Mouse (Mus musculus) kidney, embryonic 14.5 days (tissue): ENCODE results near the gene Serinc3. TPM values are rescaled to one million over a fixed set of nuclear protein-coding genes. Genes with fewer than 3 reads are reported as not detected.
"Not testable (repeated sequence)": the region's sequence is repeated elsewhere in the genome, so short reads cannot be mapped to it uniquely, and the experiment has no call there.

Experiments
- ATAC-seq: fragments of 200-750 bp; cut with Nextera tagmentation; 2 replicates; pipeline ENCODE4 v1.8.0; 2017; ENCODE audit warnings: moderate number of reproducible peaks, mild to moderate bottlenecking, moderate TSS enrichment, moderate library complexity; ENCODE audit not compliant: low FRiP score, low TSS enrichment
- H3K27ac ChIP-seq: fragments of 300-500 bp; sonication (generic); 2 replicates; pipeline ENCODE4 v1.5.1; 2014; ENCODE audit warnings: low read depth, mild to moderate bottlenecking, low read length, moderate library complexity, mixed read lengths
- H3K27me3 ChIP-seq: fragments of 300-500 bp; sonication (generic); 2 replicates; pipeline ENCODE4 v1.6.1; 2014; ENCODE audit warnings: mild to moderate bottlenecking, low read length; ENCODE audit not compliant: control insufficient read depth, insufficient read depth
- H3K36me3 ChIP-seq: fragments of 300-500 bp; sonication (generic); 2 replicates; pipeline ENCODE4 v1.6.1; 2014; ENCODE audit warnings: low read length, mixed read lengths; ENCODE audit not compliant: control insufficient read depth, insufficient read depth
- H3K4me1 ChIP-seq: fragments of 300-500 bp; sonication (generic); 2 replicates; pipeline ENCODE4 v1.6.1; 2014; ENCODE audit warnings: low read length, mixed read lengths; ENCODE audit not compliant: control insufficient read depth, insufficient read depth
- H3K4me2 ChIP-seq: fragments of 300-500 bp; sonication (generic); replicated peaks from 2 replicates; pipeline ENCODE4 v1.6.1; 2014; ENCODE audit warnings: low read depth, mild to moderate bottlenecking, low read length
- H3K4me3 ChIP-seq: fragments of 300-500 bp; sonication (generic); 2 replicates; pipeline ENCODE4 v1.5.1; 2014; ENCODE audit warnings: mild to moderate bottlenecking, low read length
- H3K9ac ChIP-seq: fragments of 300-500 bp; sonication (generic); 2 replicates; pipeline ENCODE4 v1.6.1; 2014; ENCODE audit warnings: low read depth, mild to moderate bottlenecking, low read length, moderate library complexity
- H3K9me3 ChIP-seq: fragments of 300-500 bp; sonication (generic); 2 replicates; pipeline ENCODE4 v1.6.1; 2016; ENCODE audit warnings: low read length; ENCODE audit not compliant: control insufficient read depth
- WGBS: fragments of 180-500 bp; shearing (Covaris S2); extraction: QIAGEN DNeasy Blood & Tissue Kit; methylation state at CpG from one replicate; pipeline ENCODE4 v1.1.7; 2014; 5-methylcytosine and 5-hydroxymethylcytosine counted together
- polyA plus RNA-seq: library from polyadenylated mRNA; unstranded; fragments of >200 nt; fragmentation: Nextera tagmentation; extraction: Ambion mirVana; gene quantifications from 2 replicates; pipeline ENCODE4 v1.2.1, GENCODE M21; 2014

The Serinc3 gene
- polyA plus RNA-seq = 35.4 and 43.0 TPM in 2 replicates

GRCm38 (mm10) chr2:163644575-163645385, at the start of gene Serinc3:
Gene Serinc3, minus strand, starts transcription at chr2:163645131.
- Histone ChIP-seq H3K4me2 (peak within 1 kb of the TSS; percentile 62), H3K9me3 (no peaks in the 10 kb centered on the region), H3K27me3 (no peaks in the 10 kb centered on the region), H3K9ac (peak within 1 kb of the TSS; percentile 92), H3K27ac (peak within 1 kb of the TSS; percentile 98), H3K4me3 (peak within 1 kb of the TSS; percentile 87), H3K4me1 (0 out of 2 replicates have a peak, but pooled peaks cover 10% of the 10 kb centered on the region), H3K36me3 (0 out of 2 replicates have a peak, but pooled peaks cover 3% of the 10 kb centered on the region)
- under 1% methylated on average over 74 of the region's 74 CpGs for WGBS
- peak; percentile 96 for ATAC-seq

GRCm38 (mm10) chr2:163693716-163694314, 48.9 kb upstream of the Serinc3 start:
- peak overlapping the region; percentile 22 for H3K4me2 ChIP-seq

GRCm38 (mm10) chr2:163692873-163693612, 48.1 kb upstream of the Serinc3 start:
- Histone ChIP-seq H3K27me3 (no peaks in the 10 kb centered on the region), H3K9me3 (no peaks in the 10 kb centered on the region), H3K36me3 (no peaks in the 10 kb centered on the region), H3K9ac (no peak overlapping the region), H3K4me1 (peaks cover 30% of the 10 kb centered on the region), H3K4me3 (no peak overlapping the region), H3K27ac (peak overlapping the region; percentile 80), H3K4me2 (no peak overlapping the region)
- no peak for ATAC-seq
- 45% methylated on average over 3 of the region's 3 CpGs for WGBS

More at GRCm38 (mm10) chr2:163693716-163694314, 48.9 kb upstream of the Serinc3 start:
- WGBS = 22% methylated on average over 9 of the region's 9 CpGs
- Histone ChIP-seq H3K4me1 (peaks cover 32% of the 10 kb centered on the region), H3K4me3 (peak overlapping the region; percentile 11; the same call in 1 of the 2 replicates), H3K9me3 (no peaks in the 10 kb centered on the region), H3K27ac (peak overlapping the region; percentile 90), H3K9ac (0 out of 2 replicates have a peak overlapping the region, but pooled peaks have one; percentile 32), H3K27me3 (no peaks in the 10 kb centered on the region), H3K36me3 (no peaks in the 10 kb centered on the region)
- peak; percentile 42; the same call in 1 of the 2 replicates for ATAC-seq

DNA sequence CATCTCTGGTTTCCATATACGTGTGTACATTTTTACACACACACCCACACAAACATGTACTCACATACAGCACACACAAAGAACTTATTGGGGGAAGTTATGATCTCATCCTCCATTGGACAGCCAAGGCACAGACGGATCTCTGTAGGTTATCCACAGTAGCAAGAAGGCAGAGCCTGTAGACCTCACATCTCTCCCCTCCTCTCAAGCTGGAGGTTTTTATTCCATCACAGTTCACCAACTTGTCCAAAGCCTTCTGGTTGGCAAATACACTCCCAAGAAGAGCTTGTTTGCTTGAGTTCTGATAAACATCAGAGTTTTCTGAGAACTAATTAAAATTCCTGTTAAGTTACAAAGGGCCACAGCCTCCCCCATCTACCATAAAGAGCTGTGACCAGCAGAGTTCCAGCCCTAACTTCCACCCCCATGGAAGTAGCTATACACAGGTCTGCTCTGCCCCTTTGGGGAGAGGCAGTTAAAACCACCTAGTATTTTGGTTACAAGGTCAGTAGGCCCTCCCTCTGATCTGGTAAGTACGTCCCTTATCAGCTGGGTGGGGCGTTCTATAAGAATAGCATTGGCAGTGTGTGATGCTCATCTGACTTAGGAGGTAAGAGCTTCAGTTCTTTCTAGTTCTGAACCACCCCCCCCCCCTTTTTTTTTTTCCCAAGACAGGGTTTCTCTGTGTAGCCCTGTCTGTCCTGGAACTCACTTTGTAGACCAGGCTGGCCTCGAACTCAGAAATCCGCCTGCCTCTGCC, 47.1 kb upstream of the Serinc3 start:
- H3K36me3 ChIP-seq = no peaks in the 10 kb centered on the region
- 80% methylated on average over 6 of the region's 6 CpGs for WGBS
- no peak overlapping the region for H3K4me2 ChIP-seq
- ATAC-seq = no peak
- H3K27me3 ChIP-seq = no peaks in the 10 kb centered on the region
- 0 out of 2 replicates have a peak overlapping the region, but pooled peaks have one; percentile 80 for H3K27ac ChIP-seq
- no peak overlapping the region for H3K4me3 ChIP-seq
- H3K9ac ChIP-seq = no peak overlapping the region
- H3K9me3 ChIP-seq = no peaks in the 10 kb centered on the region
- peaks cover 30% of the 10 kb centered on the region for H3K4me1 ChIP-seq

GRCm38 (mm10) chr2:163690409-163691304, 45.7 kb upstream of the Serinc3 start:
- 78% methylated on average over 8 of the region's 8 CpGs for WGBS
- H3K27ac ChIP-seq = 0 out of 2 replicates have a peak overlapping the region, but pooled peaks have one; percentile 4

DNA sequence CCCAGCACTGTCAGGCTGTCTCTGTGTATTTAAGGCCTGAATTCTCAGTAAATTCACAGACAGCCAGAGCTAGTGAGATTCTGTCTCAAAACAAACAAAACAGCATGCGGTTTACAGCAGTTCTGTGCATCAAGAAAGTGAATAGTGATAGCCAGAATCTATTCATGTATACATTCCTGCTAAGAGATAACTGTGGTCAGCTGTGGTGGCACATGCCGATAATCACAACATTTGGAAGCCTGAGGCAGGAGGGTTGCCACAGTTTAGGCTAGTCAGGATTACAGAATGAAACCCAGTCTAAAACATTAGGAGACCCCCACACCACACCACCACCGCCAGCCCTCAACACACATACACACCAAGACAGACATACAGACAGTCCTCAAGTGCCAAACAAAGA, 44.8 kb upstream of the Serinc3 start:
- WGBS = 80% methylated on average over 3 of the region's 3 CpGs
- Histone ChIP-seq H3K9me3 (no peaks in the 10 kb centered on the region), H3K27me3 (no peaks in the 10 kb centered on the region), H3K9ac (no peak overlapping the region), H3K4me2 (no peak overlapping the region), H3K4me3 (no peak overlapping the region), H3K4me1 (peaks cover 35% of the 10 kb centered on the region), H3K36me3 (no peaks in the 10 kb centered on the region), H3K27ac (no peak overlapping the region)
- ATAC-seq = no peak

More at GRCm38 (mm10) chr2:163690409-163691304, 45.7 kb upstream of the Serinc3 start:
- Histone ChIP-seq H3K36me3 (no peaks in the 10 kb centered on the region), H3K4me3 (no peak overlapping the region), H3K9ac (0 out of 2 replicates have a peak overlapping the region, but pooled peaks have one; percentile 18), H3K27me3 (no peaks in the 10 kb centered on the region), H3K4me1 (peaks cover 29% of the 10 kb centered on the region), H3K4me2 (no peak overlapping the region), H3K9me3 (no peaks in the 10 kb centered on the region)
- no peak; the same call in 1 of the 2 replicates for ATAC-seq

GRCm38 (mm10) chr2:163688377-163688776, 43.4 kb upstream of the Serinc3 start:
- 95% methylated on average over 1 of the region's 1 CpGs for WGBS
- not testable (repeated sequence) for H3K27ac ChIP-seq, H3K9ac ChIP-seq, H3K4me2 ChIP-seq, ATAC-seq, H3K36me3 ChIP-seq, H3K27me3 ChIP-seq, H3K9me3 ChIP-seq, H3K4me3 ChIP-seq
- peaks cover 27% of the 10 kb centered on the region for H3K4me1 ChIP-seq
